Mouse (Mus musculus) intestine, postnatal 0 days (tissue): ENCODE measurements around the gene Tardbp. TPM values are rescaled to one million over a fixed set of nuclear protein-coding genes. Genes with fewer than 3 reads are reported as not detected.

Experiments
- ATAC-seq: fragments of 200-750 bp; cut with Nextera tagmentation; 2 replicates; pipeline ENCODE4 v1.8.0; 2017; ENCODE audit warnings: mild to moderate bottlenecking, moderate TSS enrichment, moderate library complexity
- H3K27ac ChIP-seq: fragments of 300-500 bp; sonication (generic); 2 replicates; pipeline ENCODE4 v1.5.1; 2014; ENCODE audit warnings: mild to moderate bottlenecking, low read depth, low read length, moderate library complexity
- H3K27me3 ChIP-seq: fragments of 300-500 bp; sonication (generic); replicated peaks from 2 replicates; pipeline ENCODE4 v1.6.1; 2014; ENCODE audit warnings: low read length, mixed read lengths; ENCODE audit not compliant: control insufficient read depth, insufficient read depth
- H3K36me3 ChIP-seq: fragments of 300-500 bp; sonication (generic); 2 replicates; pipeline ENCODE4 v1.6.1; 2014; ENCODE audit warnings: mild to moderate bottlenecking, moderate library complexity; ENCODE audit not compliant: control insufficient read depth, insufficient read depth
- H3K4me1 ChIP-seq: fragments of 300-500 bp; sonication (generic); replicated peaks from 2 replicates; pipeline ENCODE4 v1.6.1; 2014; ENCODE audit warnings: antibody characterized with exemption, low read length, mixed read lengths; ENCODE audit not compliant: control insufficient read depth, insufficient read depth
- H3K4me2 ChIP-seq: fragments of 300-500 bp; sonication (generic); replicated peaks from 2 replicates; pipeline ENCODE4 v1.6.1; 2014; ENCODE audit warnings: low read depth, mild to moderate bottlenecking, moderate library complexity
- H3K4me3 ChIP-seq: fragments of 300-500 bp; sonication (generic); 2 replicates; pipeline ENCODE4 v1.5.1; 2014; ENCODE audit warnings: low read depth, low read length
- H3K9ac ChIP-seq: fragments of 300-500 bp; sonication (generic); 2 replicates; pipeline ENCODE4 v1.6.1; 2014; ENCODE audit warnings: mild to moderate bottlenecking, low read depth, low read length
- H3K9me3 ChIP-seq: fragments of 300-500 bp; sonication (generic); 2 replicates; pipeline ENCODE4 v1.6.1; 2016; ENCODE audit warnings: mixed run types; ENCODE audit not compliant: control insufficient read depth
- CTCF ChIP-seq: sonication (generic); IDR thresholded peaks from 2 replicates; pipeline ENCODE4 v1.5.1; 2016; ENCODE audit warnings: low read depth, mild to moderate bottlenecking, control low read depth, antibody characterized with exemption, moderate library complexity
- WGBS: fragments of 180-500 bp; shearing (Covaris S2); extraction: QIAGEN DNeasy Blood & Tissue Kit; methylation state at CpG from one replicate; pipeline ENCODE4 v1.1.7; 2014; 5-methylcytosine and 5-hydroxymethylcytosine counted together
- polyA plus RNA-seq: library from polyadenylated mRNA; unstranded; fragments of >200 nt; fragmentation: Nextera tagmentation; extraction: Ambion mirVana; gene quantifications from 2 replicates; pipeline ENCODE4 v1.2.1, GENCODE M21; 2015

Gene Tardbp
- polyA plus RNA-seq, 1 experiment from 2014 or later: 113 TPM

DNA sequence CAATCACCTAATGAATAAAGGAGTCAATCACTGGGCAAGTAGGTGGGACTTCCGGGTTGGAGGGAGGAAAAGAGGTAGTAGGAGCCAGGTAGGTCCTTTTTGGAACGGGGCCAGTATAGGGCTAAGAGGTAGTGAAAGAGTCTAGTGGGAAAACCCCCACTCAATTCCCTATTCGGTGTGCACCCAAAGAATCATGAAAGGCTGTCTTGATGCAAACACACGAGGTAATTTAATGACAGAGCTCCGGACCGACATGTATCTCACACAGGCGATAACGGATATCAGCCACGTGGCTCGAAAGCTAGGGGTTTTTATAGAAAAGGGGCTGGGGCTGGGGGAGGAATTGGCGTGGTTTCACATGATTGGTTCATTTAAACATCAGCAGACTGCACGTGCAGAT is 28.0 kb downstream of the Tardbp start:
- ATAC-seq: no peak
- WGBS: 94% methylated on average over 12 of the region's 12 CpGs

DNA sequence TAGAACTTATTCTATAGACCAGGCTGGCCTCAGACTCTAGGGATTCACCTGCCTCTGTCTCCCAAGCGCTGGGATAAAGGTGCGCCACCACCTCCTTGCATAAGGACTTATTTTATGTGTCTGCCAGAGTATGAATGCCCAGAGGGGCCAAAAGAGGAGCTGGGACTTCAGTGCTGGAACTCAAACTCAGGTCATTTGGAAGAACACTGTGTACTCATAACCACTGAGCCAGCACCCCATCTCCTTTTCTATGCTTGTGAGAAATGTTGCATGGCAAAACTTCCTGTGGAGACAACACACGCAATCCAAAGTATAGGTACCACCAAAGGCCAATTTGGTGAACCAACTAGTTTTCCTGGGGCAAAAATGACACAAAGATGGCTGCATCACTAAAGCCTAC is 30.1 kb downstream of the Tardbp start:
- Histone ChIP-seq H3K36me3 (peaks cover 36% of the 10 kb centered on the region; the same call in 1 of the 2 replicates), H3K27ac (no peak overlapping the region), H3K27me3 (no peaks in the 10 kb centered on the region), H3K4me3 (no peak overlapping the region), H3K4me2 (no peak overlapping the region), H3K9me3 (no peaks in the 10 kb centered on the region), H3K4me1 (no peaks in the 10 kb centered on the region), H3K9ac (no peak overlapping the region)
- WGBS: 97% methylated on average over 3 of the region's 3 CpGs
- no peak for TF ChIP-seq CTCF
- no peak for ATAC-seq

More for the DNA sequence above, 28.0 kb downstream of the Tardbp start:
- no peak overlapping the region for H3K27ac ChIP-seq
- no peaks in the 10 kb centered on the region for H3K4me1 ChIP-seq
- H3K4me2 ChIP-seq: no peak overlapping the region
- no peak overlapping the region for H3K4me3 ChIP-seq
- no peak for TF ChIP-seq CTCF
- no peaks in the 10 kb centered on the region for H3K27me3 ChIP-seq
- H3K9ac ChIP-seq: no peak overlapping the region
- H3K36me3 ChIP-seq: peaks cover 29% of the 10 kb centered on the region; the same call in 1 of the 2 replicates
- H3K9me3 ChIP-seq: no peaks in the 10 kb centered on the region

DNA sequence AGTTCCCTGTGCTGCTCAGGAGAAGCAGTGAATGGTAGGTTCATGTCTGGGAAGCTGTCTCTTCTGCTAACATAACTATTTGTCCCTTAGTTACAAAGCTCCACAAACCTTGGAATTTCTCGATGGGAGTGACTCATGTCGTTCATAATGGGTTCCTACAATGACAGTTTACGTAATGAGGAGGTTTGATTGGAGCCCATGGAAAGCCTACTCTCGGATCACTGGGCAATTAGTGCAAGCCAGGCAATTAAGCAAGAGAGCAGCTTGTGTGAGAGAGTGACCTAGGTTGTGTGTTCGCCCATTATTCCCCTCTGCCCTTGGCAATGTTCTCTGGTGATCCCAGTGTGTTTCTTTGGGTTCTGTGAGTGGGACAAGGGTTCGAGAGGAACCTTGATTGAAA is 30.9 kb downstream of the Tardbp start:
- Histone ChIP-seq H3K4me3 (no peak overlapping the region), H3K36me3 (peaks cover 36% of the 10 kb centered on the region; the same call in 1 of the 2 replicates), H3K4me1 (no peaks in the 10 kb centered on the region), H3K9ac (no peak overlapping the region), H3K9me3 (no peaks in the 10 kb centered on the region), H3K4me2 (no peak overlapping the region), H3K27me3 (no peaks in the 10 kb centered on the region), H3K27ac (no peak overlapping the region)
- no peak for ATAC-seq
- TF ChIP-seq CTCF: no peak
- 84% methylated on average over 6 of the region's 6 CpGs for WGBS

DNA sequence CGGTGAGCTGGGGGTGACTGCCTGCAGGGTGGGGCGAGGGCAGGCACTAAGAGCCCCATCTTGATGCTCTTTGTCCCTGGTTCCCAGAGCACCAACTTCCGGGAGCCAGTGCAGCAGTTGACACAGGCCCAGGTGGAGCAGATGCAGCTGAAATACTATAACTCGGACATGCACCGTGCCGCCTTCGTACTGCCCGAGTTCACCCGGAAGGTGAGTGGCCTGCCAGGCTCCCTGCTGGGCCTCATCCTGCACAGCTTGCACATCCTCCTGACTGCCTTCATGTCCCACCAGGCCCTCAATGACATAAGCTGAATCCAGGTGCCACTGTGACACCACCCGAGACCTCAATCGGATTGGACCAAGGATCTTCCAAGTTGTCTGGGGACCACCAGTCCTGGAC is 32.8 kb downstream of the Tardbp start:
- no peaks in the 10 kb centered on the region for H3K27me3 ChIP-seq
- no peak overlapping the region for H3K9ac ChIP-seq
- H3K9me3 ChIP-seq: no peaks in the 10 kb centered on the region
- H3K4me3 ChIP-seq: no peak overlapping the region
- H3K27ac ChIP-seq: no peak overlapping the region
- no peak for TF ChIP-seq CTCF
- 95% methylated on average over 11 of the region's 11 CpGs for WGBS
- H3K36me3 ChIP-seq: peaks cover 36% of the 10 kb centered on the region; the same call in 1 of the 2 replicates
- no peak overlapping the region for H3K4me2 ChIP-seq
- ATAC-seq: no peak
- no peaks in the 10 kb centered on the region for H3K4me1 ChIP-seq

DNA sequence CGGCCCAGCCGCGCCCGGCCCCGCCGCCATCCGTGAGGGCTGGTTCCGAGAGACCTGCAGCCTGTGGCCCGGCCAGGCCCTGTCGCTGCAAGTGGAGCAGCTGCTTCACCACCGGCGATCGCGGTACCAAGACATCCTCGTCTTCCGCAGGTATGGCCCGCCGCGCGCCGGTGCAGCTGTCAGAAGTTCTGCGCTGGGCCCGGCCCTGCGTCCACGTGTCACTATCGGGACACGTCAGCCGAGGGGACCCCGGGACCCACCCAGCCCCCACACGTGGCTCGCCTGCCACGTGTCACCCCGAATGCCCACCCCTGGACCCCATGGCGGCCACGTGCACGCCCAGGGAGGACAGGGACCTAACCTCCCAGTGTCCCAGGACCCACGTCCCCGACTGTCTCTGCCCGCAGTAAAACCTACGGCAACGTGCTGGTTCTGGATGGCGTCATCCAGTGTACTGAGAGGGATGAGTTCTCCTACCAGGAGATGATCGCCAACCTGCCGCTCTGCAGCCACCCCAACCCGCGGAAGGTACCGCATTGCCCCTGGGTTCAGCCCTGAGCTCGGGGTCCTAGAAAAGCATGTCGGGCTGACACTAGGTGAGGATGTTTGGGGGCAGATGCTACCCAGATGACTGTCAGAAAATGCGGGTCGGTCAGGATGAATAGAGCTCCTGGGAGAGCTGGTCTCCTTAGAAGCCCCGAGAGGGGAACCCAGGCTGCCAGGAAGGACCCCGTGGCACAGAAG is 35.0 kb downstream of the Tardbp start:
- no peaks in the 10 kb centered on the region for H3K4me1 ChIP-seq
- H3K9ac ChIP-seq: peak overlapping the region; percentile 58
- no peak overlapping the region for H3K27ac ChIP-seq
- H3K27me3 ChIP-seq: no peaks in the 10 kb centered on the region
- H3K4me3 ChIP-seq: peak overlapping the region; percentile 84
- WGBS: under 1% methylated on average over 48 of the region's 53 CpGs
- peak overlapping the region; percentile 88 for H3K4me2 ChIP-seq
- peaks cover 33% of the 10 kb centered on the region; the same call in 1 of the 2 replicates for H3K36me3 ChIP-seq
- ATAC-seq: peak; percentile 58
- TF ChIP-seq CTCF: no peak
- H3K9me3 ChIP-seq: no peaks in the 10 kb centered on the region

DNA sequence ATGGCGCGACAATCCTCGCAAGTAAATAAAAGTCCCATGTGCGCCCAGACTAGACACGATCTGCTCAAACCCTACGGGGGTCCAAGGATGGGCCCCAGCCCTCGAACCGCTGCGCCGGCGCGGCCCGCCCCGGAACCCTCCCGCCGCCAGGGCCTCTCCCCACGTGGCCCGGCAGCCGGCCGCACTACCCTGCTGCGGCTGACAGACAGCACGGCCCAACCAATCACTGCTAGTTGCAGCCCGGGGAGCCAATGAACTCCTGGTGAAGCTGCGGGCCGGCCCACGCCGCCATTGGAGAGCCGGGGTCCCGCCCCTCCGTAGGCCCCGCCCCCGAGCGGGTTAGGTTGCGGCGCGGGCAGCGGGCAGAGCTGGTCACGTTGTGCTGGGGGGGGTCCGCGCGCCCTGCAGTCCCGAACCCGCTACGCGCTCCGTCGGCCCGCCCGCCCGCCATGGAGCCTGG is 35.6 kb downstream of the Tardbp start, which contains the start of gene Srm:
Srm (plus strand) TSS at position 333 of the 460 bp plus-strand sequence.
- ATAC-seq: peak; percentile 99
- H3K27ac ChIP-seq: peak within 1 kb of the TSS; percentile 41
- under 1% methylated on average over 35 of the region's 50 CpGs for WGBS

More for the DNA sequence above, 35.6 kb downstream of the Tardbp start, which contains the start of gene Srm:
- Histone ChIP-seq H3K9ac (peak within 1 kb of the TSS; percentile 58), H3K4me3 (peak within 1 kb of the TSS; percentile 84), H3K4me1 (no peaks in the 10 kb centered on the region), H3K27me3 (no peaks in the 10 kb centered on the region), H3K9me3 (no peaks in the 10 kb centered on the region), H3K4me2 (peak within 1 kb of the TSS; percentile 88), H3K36me3 (peaks cover 29% of the 10 kb centered on the region; the same call in 1 of the 2 replicates)
- no peak for TF ChIP-seq CTCF
